Mouse (Mus musculus) mammary gland, adult 2 months (tissue): ENCODE measurements around the gene Gm8374. TPM values are rescaled to one million over a fixed set of nuclear protein-coding genes. Genes with fewer than 3 reads are reported as not detected.

Experiments used
- polyA plus RNA-seq: library from polyadenylated mRNA; depleted of rRNA; stranded (reverse); fragments of >200 nt; gene quantifications from 2 replicates; pipeline ENCODE4 v1.2.3, GENCODE M21; 2012; ENCODE audit warnings: low replicate concordance; rRNA removed

Gm8374 gene
- polyA plus RNA-seq: not detected in 2 replicates

GRCm38 (mm10) chr14:7365034-7365433 is at the start of gene Gm8374:
Gm8374 (minus strand) TSS chr14:7365134.

DNA sequence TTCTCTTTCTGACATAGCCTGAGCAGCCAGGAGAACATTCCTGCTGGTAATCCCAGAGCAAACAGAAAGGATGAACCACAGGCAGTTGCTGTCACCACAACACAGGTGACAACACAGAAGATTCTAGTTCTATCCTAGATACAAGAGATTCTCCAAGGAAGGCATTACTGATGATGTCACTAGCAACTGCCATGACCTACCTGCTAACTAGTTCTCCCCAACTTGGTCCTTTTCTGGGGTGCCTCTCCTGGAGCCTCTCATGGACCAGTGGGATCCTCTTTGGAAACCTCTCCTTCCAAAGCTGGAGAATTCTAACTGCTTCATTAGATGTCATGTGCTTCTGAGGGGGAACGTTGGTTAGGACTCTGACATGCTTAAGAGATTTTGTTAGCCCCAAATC is 32.6 kb downstream of the Gm8374 start, which contains the start of gene Gm5797:
Gm5797 (minus strand) TSS at position 101 of the 400 bp plus-strand sequence.

DNA sequence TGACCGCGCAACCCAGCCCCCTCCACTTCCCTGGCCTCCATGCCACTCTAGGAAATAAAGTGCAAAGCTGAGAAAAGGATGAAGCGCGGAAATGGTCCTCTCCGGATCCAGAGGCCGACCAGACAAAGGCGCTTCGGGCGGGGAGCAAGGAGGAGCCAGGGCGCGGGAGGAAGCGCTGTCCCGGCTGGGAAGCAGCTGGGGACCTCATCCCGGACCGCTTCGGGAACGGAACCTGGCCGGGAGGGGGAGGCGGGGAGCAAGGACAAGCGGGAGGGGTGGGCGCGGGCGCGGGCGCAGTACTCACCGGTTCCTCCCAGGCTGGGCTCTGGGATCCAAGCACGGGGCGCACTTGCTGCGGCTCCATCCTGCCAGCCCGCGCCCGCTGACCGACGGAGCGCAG is 50.3 kb downstream of the Gm8374 start, which contains the start of gene Gm3739:
Gm3739 (minus strand) TSS at position 389 of the 400 bp plus-strand sequence.

Other genes starting within 250 kb of the Gm8374 start
- not detected in 2 replicates for gene Gm6676, start 239.7 kb downstream of the Gm8374 start, polyA plus RNA-seq
- gene Gm3512, start 190.6 kb downstream of the Gm8374 start, polyA plus RNA-seq: 0.17 TPM in 1 of 2 replicates, not detected in the other
- gene Gm16434, start 170.6 kb downstream of the Gm8374 start, polyA plus RNA-seq: not detected in 2 replicates
- not detected in 2 replicates for gene Gm3727, start 100.4 kb downstream of the Gm8374 start, polyA plus RNA-seq
- 0.11 and 0.29 TPM in 2 replicates for gene Gm3739, start 50.1 kb downstream of the Gm8374 start, polyA plus RNA-seq
- gene Gm5797, start 32.7 kb downstream of the Gm8374 start, polyA plus RNA-seq: not detected in 2 replicates
- gene Gm3755, start 85.8 kb upstream of the Gm8374 start, polyA plus RNA-seq: not detected in 2 replicates
- gene Gm3752, start 118.6 kb upstream of the Gm8374 start, polyA plus RNA-seq: not detected in 2 replicates
- 0.11 and 0.22 TPM in 2 replicates for gene Gm3558, start 203.4 kb upstream of the Gm8374 start, polyA plus RNA-seq
- not detected in 2 replicates for gene Gm10338, start 230.5 kb upstream of the Gm8374 start, polyA plus RNA-seq